Mouse (Mus musculus) erythroblast, embryonic 14.5 days (primary cell): ENCODE measurements around the gene Pelo. TPM values are rescaled to one million over a fixed set of nuclear protein-coding genes. Genes with fewer than 3 reads are reported as not detected.

Source experiments
- H3K27me3 ChIP-seq: 2 replicates; pipeline ENCODE4 v1.6.1; 2012; ENCODE audit warnings: inconsistent platforms; ENCODE audit not compliant: control insufficient read depth
- H3K36me3 ChIP-seq: 2 replicates; pipeline ENCODE4 v1.6.1; 2012; ENCODE audit warnings: mild to moderate bottlenecking, inconsistent platforms; ENCODE audit not compliant: control insufficient read depth
- H3K4me1 ChIP-seq: 2 replicates; pipeline ENCODE4 v1.6.1; 2012; ENCODE audit warnings: inconsistent platforms; ENCODE audit not compliant: control insufficient read depth
- H3K4me3 ChIP-seq: replicated peaks from 2 replicates; pipeline ENCODE3; 2012; ENCODE audit warnings: moderate library complexity, mild to moderate bottlenecking, inconsistent platforms
- H3K9me3 ChIP-seq: 2 replicates; pipeline ENCODE4 v1.6.1; 2012; ENCODE audit warnings: low read length, inconsistent platforms, mixed read lengths; ENCODE audit not compliant: control insufficient read depth
- GATA1 ChIP-seq: IDR thresholded peaks from 2 replicates; pipeline ENCODE4 v1.6.1; 2012; ENCODE audit warnings: low read length, inconsistent platforms, mixed read lengths
- TAL1 ChIP-seq: IDR thresholded peaks from 3 replicates; pipeline ENCODE4 v1.6.1; 2012; ENCODE audit warnings: low read length, inconsistent platforms, mixed read lengths
- polyA plus RNA-seq: library from polyadenylated mRNA; stranded (reverse); fragments of >175 nt; gene quantifications from 2 replicates; pipeline ENCODE4 v1.2.3, GENCODE M21; 2012

The Pelo gene
- polyA plus RNA-seq, 1 experiment = 7.5 TPM

DNA sequence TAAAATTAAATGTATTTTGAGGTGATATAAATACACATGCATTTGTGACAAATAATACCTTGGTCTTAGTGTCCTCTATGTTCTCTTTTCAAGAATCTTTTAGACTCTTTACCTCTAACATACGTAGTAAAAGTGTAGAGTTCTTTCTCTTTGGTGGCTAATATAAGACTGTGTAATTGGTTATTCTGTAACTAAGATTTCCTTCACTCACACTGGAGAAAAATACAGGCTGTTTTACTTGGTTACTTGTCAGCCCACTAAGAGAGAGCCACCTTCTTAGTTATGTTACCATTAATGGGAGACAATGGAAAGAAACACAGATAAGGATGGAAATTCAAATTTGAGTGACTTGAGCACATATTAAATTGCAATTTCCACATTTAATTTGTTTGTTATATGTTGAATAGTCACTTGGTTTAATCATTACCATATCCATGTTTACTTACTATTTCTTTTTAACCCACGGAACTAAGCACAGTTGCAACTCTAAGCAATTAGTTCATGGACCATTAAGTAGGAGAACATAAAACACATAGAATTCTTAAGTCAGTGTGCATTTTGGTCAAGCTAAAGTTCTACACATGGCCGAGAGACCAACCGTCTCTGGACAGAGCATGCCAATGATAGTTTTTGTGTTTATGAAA, 22.5 kb downstream of the Pelo start:
- Histone ChIP-seq H3K4me1 (no peaks in the 10 kb centered on the region), H3K9me3 (no peaks in the 10 kb centered on the region), H3K27me3 (no peaks in the 10 kb centered on the region), H3K36me3 (no peaks in the 10 kb centered on the region), H3K4me3 (no peak overlapping the region)
- TF ChIP-seq TAL1 (no peak), GATA1 (no peak)

DNA sequence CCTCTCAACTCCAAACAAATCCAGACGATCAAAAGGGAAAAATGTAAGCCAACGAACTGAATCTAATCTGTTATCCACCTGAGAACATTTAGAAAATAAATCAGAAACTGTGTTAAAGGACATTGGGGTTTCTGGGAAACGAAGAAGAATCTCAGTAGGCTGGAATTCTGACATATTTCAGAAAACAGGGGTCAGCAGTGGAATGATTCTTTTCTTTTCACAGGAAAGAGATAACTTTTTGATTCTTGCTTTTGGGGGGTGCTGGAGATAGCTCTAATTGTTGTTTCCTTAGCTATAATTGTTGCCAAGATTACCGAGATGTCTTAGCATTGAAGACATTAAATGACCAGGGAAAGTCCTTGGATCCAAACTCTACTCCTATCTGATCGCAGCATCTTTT, 32.4 kb downstream of the Pelo start:
- no peak for TF ChIP-seq TAL1
- TF ChIP-seq GATA1 = no peak
- H3K36me3 ChIP-seq = no peaks in the 10 kb centered on the region
- H3K4me3 ChIP-seq = no peak overlapping the region
- no peaks in the 10 kb centered on the region; the same call in 1 of the 2 replicates for H3K9me3 ChIP-seq
- H3K27me3 ChIP-seq = no peaks in the 10 kb centered on the region
- H3K4me1 ChIP-seq = no peaks in the 10 kb centered on the region

GRCm38 (mm10) chr13:115054783-115055182, 35.2 kb downstream of the Pelo start:
- Histone ChIP-seq H3K4me1 (no peaks in the 10 kb centered on the region), H3K27me3 (no peaks in the 10 kb centered on the region), H3K4me3 (no peak overlapping the region), H3K36me3 (no peaks in the 10 kb centered on the region), H3K9me3 (no peaks in the 10 kb centered on the region)
- TF ChIP-seq TAL1 = no peak
- TF ChIP-seq GATA1 = no peak

DNA sequence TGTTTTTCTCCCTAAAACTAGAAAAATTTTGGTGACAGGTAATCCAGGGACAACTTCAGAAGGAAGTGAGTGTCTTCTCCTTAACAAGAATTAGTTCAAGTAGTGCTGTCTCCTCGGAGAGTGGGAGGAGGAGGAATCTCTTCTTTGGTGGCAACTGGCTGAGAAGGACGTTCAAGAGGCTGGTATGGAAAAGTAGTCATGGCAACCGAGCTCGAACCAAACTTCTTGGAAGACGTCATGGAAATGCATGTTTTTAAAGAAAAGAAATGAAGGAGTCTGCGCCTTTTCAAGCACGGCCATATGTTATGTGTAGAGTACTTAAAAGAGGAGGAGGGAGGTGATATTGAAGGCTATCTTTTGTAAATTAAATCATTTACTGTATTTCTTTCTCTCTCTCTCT, 37.4 kb downstream of the Pelo start:
- no peak for TF ChIP-seq GATA1
- no peak for TF ChIP-seq TAL1
- Histone ChIP-seq H3K9me3 (no peaks in the 10 kb centered on the region), H3K36me3 (no peaks in the 10 kb centered on the region), H3K4me1 (no peaks in the 10 kb centered on the region), H3K4me3 (no peak overlapping the region), H3K27me3 (no peaks in the 10 kb centered on the region)

DNA sequence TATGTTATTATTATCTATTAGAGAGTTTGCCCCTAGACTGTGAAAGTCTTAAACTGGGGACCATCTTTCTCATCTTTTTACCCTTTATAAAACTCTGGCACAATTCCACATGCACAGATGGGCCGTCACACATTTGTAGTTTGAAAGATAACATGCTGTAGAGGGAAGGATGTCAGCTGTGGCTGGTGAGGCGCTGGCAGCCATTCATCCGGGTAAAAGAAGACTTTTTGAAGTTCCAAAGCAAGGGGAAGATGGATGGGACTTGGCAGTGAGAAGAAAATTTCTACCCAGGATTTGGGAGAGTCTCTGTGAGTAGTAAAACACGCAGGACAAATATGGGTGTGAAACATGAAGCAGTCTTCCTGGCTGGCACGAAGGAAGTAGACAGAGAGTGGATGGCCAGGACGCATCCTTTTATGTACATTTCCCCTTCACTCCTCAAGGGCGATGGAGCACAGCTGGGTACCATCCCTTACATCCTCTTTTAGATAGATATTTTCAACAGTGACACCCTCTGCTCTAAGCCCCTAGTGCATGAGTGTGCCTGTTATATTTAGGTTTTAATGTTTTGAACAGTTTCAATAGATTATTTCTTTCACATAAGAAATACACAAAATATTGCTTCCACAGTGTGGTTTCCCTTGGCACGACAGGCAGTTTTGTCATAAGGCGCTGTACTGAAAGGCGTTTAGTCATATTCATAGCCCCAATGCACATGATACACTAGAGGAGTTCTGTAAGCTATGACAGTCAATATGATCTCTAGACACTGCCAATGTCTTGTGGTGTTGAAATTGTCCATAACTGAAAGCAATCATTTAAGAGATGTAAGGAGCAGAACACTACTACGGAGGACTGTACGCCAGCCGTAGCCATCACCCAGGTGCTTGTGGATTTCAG, 39.1 kb downstream of the Pelo start:
- H3K36me3 ChIP-seq = no peaks in the 10 kb centered on the region
- no peaks in the 10 kb centered on the region for H3K9me3 ChIP-seq
- H3K4me1 ChIP-seq = no peaks in the 10 kb centered on the region
- H3K27me3 ChIP-seq = no peaks in the 10 kb centered on the region
- no peak overlapping the region for H3K4me3 ChIP-seq
- no peak for TF ChIP-seq GATA1
- TF ChIP-seq TAL1 = no peak

DNA sequence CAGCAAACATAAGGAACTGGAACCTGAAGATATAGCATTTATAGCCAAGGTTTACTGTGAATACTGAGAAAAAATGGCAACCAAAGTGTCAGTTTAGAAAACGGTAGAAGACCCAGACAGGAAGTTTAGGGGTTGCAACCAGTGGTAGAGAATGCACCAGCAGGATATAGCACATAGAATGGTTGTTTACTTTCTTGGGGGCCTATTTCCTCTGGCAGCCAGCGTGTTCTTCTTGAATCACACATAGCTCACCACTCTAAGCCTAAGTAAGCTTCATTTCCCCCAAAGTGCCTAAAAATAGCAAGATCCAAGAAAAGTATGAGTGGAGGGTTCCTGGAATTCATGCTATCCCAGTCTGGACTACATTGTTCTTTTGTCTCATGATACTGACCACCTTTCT, 47.3 kb downstream of the Pelo start:
- no peaks in the 10 kb centered on the region for H3K4me1 ChIP-seq
- no peak overlapping the region for H3K4me3 ChIP-seq
- H3K9me3 ChIP-seq = no peaks in the 10 kb centered on the region
- TF ChIP-seq GATA1 (no peak), TAL1 (no peak)
- H3K36me3 ChIP-seq = no peaks in the 10 kb centered on the region
- no peaks in the 10 kb centered on the region for H3K27me3 ChIP-seq

Other genes starting within 250 kb of the Pelo start
- not detected in 2 replicates for gene Itga2, start 158.1 kb downstream of the Pelo start, polyA plus RNA-seq
- gene Gm49395, start 11.7 kb upstream of the Pelo start, polyA plus RNA-seq = 1.1 and 1.2 TPM in 2 replicates
- not detected in 2 replicates for gene Itga1, start 11.8 kb upstream of the Pelo start, polyA plus RNA-seq